Mouse (Mus musculus): ENCODE measurements at regions not wholly inside any gene's neighbourhood (a gene's known extent, or its start where the extent isn't known, plus 50 kb on each side); places are given as distances from the start of the nearest gene placed in this dataset.

DNA sequence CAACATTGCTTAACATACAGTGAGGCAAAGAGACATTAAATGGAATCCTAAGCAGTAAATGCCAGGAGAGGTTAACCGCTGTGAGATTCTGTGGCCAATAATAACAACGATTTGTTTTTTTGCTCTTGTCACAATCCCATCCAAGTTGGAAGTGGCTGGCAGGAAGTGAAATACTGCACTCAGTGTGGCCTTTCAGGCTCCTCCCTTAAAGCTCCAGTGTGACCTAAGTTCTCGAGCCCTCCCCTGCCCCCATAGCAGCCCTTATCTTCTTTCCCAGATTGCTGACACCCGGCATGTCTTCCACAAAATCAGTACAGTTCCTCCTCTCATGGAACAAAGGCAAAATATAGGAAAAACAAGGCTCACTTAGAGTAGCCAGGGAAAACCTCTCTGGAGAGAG lies 278.1 kb downstream of the Tmsb4x start:
- Histone ChIP-seq H3K9me3 (replicated peaks; ENCODE audit: control insufficient read depth, insufficient read depth, low read length, poor library complexity, severe bottlenecking) (no peaks in the 10 kb centered on the region), H3K4me1 (ENCODE audit: control insufficient read depth, insufficient read depth, low read length) (no peaks in the 10 kb centered on the region), H3K9ac (ENCODE audit: low read depth, poor library complexity, severe bottlenecking) (no peak overlapping the region), H3K36me3 (ENCODE audit: control insufficient read depth, insufficient read depth, low read length, poor library complexity, severe bottlenecking) (no peaks in the 10 kb centered on the region), H3K4me3 (ENCODE audit: low read depth, low read length) (no peak overlapping the region), H3K27ac (ENCODE audit: insufficient read depth, low read length) (no peak overlapping the region), H3K27me3 (ENCODE audit: control insufficient read depth, insufficient read depth, low read length, poor library complexity, severe bottlenecking) (no peaks in the 10 kb centered on the region)
- TF ChIP-seq EP300 (IDR thresholded peaks at IDR 0.05; ENCODE audit: insufficient read depth, low read depth, low read length) (no peak), POLR2A (IDR thresholded peaks at IDR 0.05; ENCODE audit: insufficient read depth, low read length) (no peak), CTCF (IDR thresholded peaks at IDR 0.05; ENCODE audit: low read depth, low read length) (no peak)

DNA sequence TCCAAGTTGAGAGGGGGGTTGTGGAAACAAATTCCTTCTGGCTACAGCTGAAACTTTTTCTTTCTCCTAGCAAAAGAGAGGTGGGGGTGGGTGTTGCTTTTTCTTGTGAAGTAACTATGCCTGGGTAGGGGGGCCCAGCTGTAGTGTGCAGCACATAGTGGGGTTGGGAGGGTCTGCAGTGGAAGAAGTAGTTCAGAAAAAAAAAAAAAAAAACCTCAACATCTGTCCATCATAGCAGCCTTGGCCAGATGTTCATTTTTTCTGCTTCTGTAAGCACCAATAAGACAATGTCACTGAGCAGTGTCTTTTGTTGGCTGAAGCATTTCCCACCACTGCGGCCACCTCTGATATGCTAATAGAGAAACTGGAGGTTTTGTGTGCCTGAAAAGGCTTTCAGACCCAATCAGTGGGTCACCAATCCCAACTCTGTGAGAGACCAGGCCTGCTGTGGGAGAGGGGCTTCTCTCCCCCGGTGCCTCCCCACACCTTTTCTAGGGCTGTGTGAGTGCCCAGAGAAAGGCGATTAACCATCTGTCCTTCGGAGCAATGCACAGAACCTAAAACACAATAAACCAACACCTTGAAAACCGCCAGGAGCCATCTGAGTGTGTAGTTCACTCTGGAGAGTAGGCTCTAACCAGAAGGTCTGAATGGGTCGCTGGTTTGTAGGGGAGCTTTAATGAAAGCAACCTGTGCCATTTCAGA lies 279.2 kb downstream of the Tmsb4x start:
- Histone ChIP-seq H3K9me3 (replicated peaks; ENCODE audit: control insufficient read depth, insufficient read depth, low read length, poor library complexity, severe bottlenecking) (no peaks in the 10 kb centered on the region), H3K4me1 (ENCODE audit: control insufficient read depth, insufficient read depth, low read length) (no peaks in the 10 kb centered on the region), H3K36me3 (ENCODE audit: control insufficient read depth, insufficient read depth, low read length, poor library complexity, severe bottlenecking) (no peaks in the 10 kb centered on the region), H3K9ac (ENCODE audit: low read depth, poor library complexity, severe bottlenecking) (no peak overlapping the region), H3K27me3 (ENCODE audit: control insufficient read depth, insufficient read depth, low read length, poor library complexity, severe bottlenecking) (no peaks in the 10 kb centered on the region), H3K27ac (ENCODE audit: insufficient read depth, low read length) (0 out of 2 replicates have a peak overlapping the region, but pooled peaks have one; percentile 13), H3K4me3 (ENCODE audit: low read depth, low read length) (no peak overlapping the region)
- TF ChIP-seq POLR2A (IDR thresholded peaks at IDR 0.05; ENCODE audit: insufficient read depth, low read length) (no peak), CTCF (IDR thresholded peaks at IDR 0.05; ENCODE audit: low read depth, low read length) (no peak), EP300 (IDR thresholded peaks at IDR 0.05; ENCODE audit: insufficient read depth, low read depth, low read length) (no peak)

DNA sequence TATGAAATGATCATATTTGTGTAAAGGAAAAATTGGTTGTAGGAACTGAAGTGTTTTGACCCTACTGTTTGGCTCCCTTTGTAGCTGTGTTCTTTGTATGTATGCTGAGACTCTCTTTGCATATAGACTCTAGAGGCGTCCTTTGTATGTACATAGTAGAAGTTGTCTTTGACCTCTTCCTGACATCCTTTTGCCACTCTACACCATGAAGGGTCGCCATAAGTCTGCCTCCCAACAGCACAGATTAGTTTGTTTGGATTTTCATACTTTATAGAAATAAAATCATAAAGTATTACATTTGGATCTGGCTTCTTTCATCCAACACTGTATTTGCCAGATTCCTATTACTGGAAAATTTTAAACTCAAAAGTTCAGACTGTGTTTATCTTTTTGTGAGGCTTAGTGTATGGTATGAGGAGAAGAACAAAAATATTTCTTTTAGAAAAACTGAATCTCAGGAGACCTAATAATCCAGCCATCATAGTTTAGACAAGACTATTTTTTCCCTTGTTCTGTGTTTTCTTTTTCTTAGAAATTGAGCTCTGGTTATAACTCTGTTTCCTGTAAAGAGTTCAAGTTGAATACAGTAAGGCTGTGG lies 293.7 kb downstream of the Tmsb4x start:
- Histone ChIP-seq H3K27ac (ENCODE audit: insufficient read depth, low read length) (no peak overlapping the region), H3K9me3 (replicated peaks; ENCODE audit: control insufficient read depth, insufficient read depth, low read length, poor library complexity, severe bottlenecking) (no peaks in the 10 kb centered on the region), H3K4me1 (ENCODE audit: control insufficient read depth, insufficient read depth, low read length) (no peaks in the 10 kb centered on the region), H3K4me3 (ENCODE audit: low read depth, low read length) (no peak overlapping the region), H3K9ac (ENCODE audit: low read depth, poor library complexity, severe bottlenecking) (no peak overlapping the region), H3K36me3 (ENCODE audit: control insufficient read depth, insufficient read depth, low read length, poor library complexity, severe bottlenecking) (no peaks in the 10 kb centered on the region), H3K27me3 (ENCODE audit: control insufficient read depth, insufficient read depth, low read length, poor library complexity, severe bottlenecking) (no peaks in the 10 kb centered on the region)
- TF ChIP-seq POLR2A (IDR thresholded peaks at IDR 0.05; ENCODE audit: insufficient read depth, low read length) (no peak), CTCF (IDR thresholded peaks at IDR 0.05; ENCODE audit: low read depth, low read length) (no peak), EP300 (IDR thresholded peaks at IDR 0.05; ENCODE audit: insufficient read depth, low read depth, low read length) (no peak)

DNA sequence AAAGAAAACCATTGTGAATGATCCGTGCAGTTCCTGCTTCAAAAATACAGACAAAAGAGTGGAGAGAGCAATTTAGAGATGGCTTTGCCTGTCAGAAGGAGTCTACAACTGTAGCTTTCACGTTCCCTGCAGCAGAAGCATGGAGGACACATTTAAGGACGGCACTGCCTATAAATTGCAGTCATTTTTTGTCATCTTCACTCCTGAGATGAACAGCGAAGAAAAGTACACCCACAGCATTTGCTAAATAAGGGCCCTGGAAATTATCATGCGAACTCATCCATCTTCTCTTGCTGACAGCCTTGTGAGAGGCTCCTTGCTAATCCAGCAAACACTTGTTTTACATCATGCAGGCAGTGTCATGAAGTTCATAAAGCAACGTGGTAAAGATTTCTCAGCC lies 302.5 kb downstream of the Tmsb4x start:
- Histone ChIP-seq H3K27me3 (ENCODE audit: control insufficient read depth, insufficient read depth, low read length, poor library complexity, severe bottlenecking) (no peaks in the 10 kb centered on the region), H3K4me3 (ENCODE audit: low read depth, low read length) (no peak overlapping the region), H3K9ac (ENCODE audit: low read depth, poor library complexity, severe bottlenecking) (no peak overlapping the region), H3K4me1 (ENCODE audit: control insufficient read depth, insufficient read depth, low read length) (no peaks in the 10 kb centered on the region), H3K9me3 (replicated peaks; ENCODE audit: control insufficient read depth, insufficient read depth, low read length, poor library complexity, severe bottlenecking) (no peaks in the 10 kb centered on the region), H3K36me3 (ENCODE audit: control insufficient read depth, insufficient read depth, low read length, poor library complexity, severe bottlenecking) (no peaks in the 10 kb centered on the region), H3K27ac (ENCODE audit: insufficient read depth, low read length) (no peak overlapping the region)
- TF ChIP-seq POLR2A (IDR thresholded peaks at IDR 0.05; ENCODE audit: insufficient read depth, low read length) (no peak), CTCF (IDR thresholded peaks at IDR 0.05; ENCODE audit: low read depth, low read length) (no peak), EP300 (IDR thresholded peaks at IDR 0.05; ENCODE audit: insufficient read depth, low read depth, low read length) (no peak)

DNA sequence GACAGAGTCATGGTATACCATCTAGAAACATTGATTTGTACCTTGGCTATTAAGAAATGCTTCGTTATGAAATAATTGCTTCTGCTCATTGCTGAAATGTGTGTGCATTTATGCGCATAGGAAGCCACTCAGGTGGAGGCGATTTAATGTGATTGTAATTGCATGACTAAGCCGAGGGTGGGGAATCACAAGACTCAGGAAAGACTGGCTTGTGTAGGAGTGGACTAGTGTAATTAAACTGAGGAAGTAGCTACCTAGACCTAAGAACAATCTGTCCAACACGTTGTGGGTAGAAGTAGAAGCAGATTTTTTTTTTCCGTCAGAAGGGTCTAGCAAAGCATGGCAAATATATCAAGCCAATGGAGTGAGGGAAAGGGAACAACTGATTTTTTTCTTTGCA lies 308.4 kb downstream of the Tmsb4x start:
- Histone ChIP-seq H3K4me1 (ENCODE audit: control insufficient read depth, insufficient read depth, low read length) (no peaks in the 10 kb centered on the region), H3K4me3 (ENCODE audit: low read depth, low read length) (no peak overlapping the region), H3K9me3 (replicated peaks; ENCODE audit: control insufficient read depth, insufficient read depth, low read length, poor library complexity, severe bottlenecking) (no peaks in the 10 kb centered on the region), H3K27ac (ENCODE audit: insufficient read depth, low read length) (no peak overlapping the region), H3K36me3 (ENCODE audit: control insufficient read depth, insufficient read depth, low read length, poor library complexity, severe bottlenecking) (no peaks in the 10 kb centered on the region), H3K27me3 (ENCODE audit: control insufficient read depth, insufficient read depth, low read length, poor library complexity, severe bottlenecking) (no peaks in the 10 kb centered on the region), H3K9ac (ENCODE audit: low read depth, poor library complexity, severe bottlenecking) (no peak overlapping the region)
- TF ChIP-seq CTCF (IDR thresholded peaks at IDR 0.05; ENCODE audit: low read depth, low read length), result no peak
- no peak for TF ChIP-seq EP300 (IDR thresholded peaks at IDR 0.05; ENCODE audit: insufficient read depth, low read depth, low read length)
- no peak for TF ChIP-seq POLR2A (IDR thresholded peaks at IDR 0.05; ENCODE audit: insufficient read depth, low read length)

DNA sequence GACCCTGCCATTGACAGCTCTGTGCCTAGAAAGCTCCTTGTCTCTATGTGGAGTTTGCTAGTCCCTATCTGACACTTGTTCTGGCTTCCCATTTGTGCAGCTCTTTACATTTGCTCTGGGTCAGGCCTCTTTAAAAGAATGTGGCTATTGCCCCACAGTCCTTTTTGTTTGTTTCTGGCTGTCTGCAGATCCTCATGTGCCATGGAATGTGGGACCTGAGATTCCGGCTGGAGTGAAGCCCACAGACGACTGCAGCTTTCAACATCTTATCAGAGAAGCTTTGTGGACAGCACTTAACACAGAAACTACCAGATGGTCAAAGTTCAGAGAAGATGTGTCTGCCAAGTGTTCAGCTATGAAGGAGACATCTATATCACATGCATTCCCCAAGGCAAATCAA lies 309.7 kb upstream of the Egfl6 start:
- H3K36me3 ChIP-seq (ENCODE audit: control insufficient read depth, insufficient read depth, low read length, poor library complexity, severe bottlenecking), result no peaks in the 10 kb centered on the region
- TF ChIP-seq POLR2A (IDR thresholded peaks at IDR 0.05; ENCODE audit: insufficient read depth, low read length) (no peak), CTCF (IDR thresholded peaks at IDR 0.05; ENCODE audit: low read depth, low read length) (no peak), EP300 (IDR thresholded peaks at IDR 0.05; ENCODE audit: insufficient read depth, low read depth, low read length) (no peak)
- H3K27me3 ChIP-seq (ENCODE audit: control insufficient read depth, insufficient read depth, low read length, poor library complexity, severe bottlenecking), result no peaks in the 10 kb centered on the region
- no peaks in the 10 kb centered on the region for H3K9me3 ChIP-seq (replicated peaks; ENCODE audit: control insufficient read depth, insufficient read depth, low read length, poor library complexity, severe bottlenecking)
- H3K4me3 ChIP-seq (ENCODE audit: low read depth, low read length), result no peak overlapping the region
- no peak overlapping the region for H3K9ac ChIP-seq (ENCODE audit: low read depth, poor library complexity, severe bottlenecking)
- H3K27ac ChIP-seq (ENCODE audit: insufficient read depth, low read length), result no peak overlapping the region
- H3K4me1 ChIP-seq (ENCODE audit: control insufficient read depth, insufficient read depth, low read length), result no peaks in the 10 kb centered on the region
